Mouse (Mus musculus): ENCODE data around the gene Gm43302.
"Not testable (repeated sequence)": the region's sequence is repeated elsewhere in the genome, so short reads cannot be mapped to it uniquely, and the experiment has no call there.

The Gm43302 gene

DNA sequence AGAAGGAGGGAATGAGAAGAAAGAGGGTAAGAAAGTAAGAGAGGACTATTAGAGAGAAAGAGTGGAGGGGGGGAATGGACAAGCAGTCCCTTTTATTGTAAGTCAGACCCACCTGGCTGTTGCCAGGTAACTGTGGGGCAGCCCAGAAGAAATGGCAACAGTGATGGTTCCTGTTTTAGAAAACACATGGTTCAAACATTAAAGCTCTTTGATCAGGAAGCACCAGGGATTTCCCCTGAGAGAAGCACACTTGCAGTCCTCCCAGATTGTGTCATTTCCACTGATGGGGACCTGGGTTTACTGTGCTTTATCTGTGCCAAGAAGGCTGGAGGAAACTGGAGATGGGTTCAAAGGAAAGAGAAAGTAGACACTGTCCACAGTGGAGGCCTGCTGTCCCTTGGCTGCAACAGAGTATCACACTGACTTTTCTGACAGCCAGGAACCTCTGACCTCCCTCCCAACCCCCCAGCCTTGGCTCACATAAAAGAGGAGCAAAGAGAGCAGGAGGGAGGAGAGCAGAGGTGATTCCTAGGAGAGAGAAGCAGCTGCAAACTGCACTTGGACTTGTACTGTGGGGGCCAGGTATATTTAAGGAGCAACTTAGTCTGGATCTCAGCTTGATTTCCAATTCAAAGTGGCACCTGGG is 95.5 kb downstream of the Gm43302 start:
- DNase-seq (ENCODE audit: low spot score in 2 of 2) = not testable (repeated sequence)

DNA sequence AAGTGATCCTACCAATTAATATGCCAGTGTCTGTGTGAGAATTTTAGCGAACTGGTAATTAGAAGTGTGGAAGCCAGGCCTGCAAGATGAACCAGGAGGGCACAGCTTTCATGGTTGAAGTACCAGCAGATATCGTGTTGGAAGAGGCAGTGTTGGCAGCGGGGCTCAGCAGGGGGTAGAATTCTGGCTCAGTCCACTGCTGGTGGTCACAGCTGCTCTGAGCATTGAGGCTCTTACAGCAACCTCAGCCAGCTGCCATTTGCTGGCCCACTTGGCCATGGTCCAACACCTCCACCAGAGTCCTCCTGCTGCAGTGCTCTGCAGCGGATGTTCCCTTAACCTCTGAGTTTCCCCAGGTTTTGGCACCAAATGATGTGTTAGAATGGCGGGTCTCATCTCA is 97.2 kb downstream of the Gm43302 start:
- DNase-seq (ENCODE audit: low spot score in 2 of 2) = peak in 1 of 2 experiments; percentile 53

DNA sequence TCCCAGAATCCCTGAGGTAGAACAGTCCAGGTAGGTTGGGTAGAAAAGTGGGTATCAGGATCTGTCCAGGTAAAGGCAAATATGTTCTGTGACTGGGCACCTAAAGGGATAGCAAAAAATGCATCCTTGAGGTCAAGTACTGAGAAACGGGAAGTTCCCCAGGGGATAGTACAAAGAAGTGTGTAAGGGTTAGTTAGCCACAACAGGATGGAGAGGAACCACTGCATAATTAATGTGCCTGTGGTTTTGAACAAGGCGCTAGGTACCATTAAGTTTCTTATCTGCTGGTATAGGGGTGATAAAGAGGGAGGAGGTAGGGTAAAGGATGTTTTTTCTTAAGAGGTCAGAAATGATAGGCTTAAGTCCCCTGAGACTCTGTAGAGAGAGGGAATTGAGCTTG is 101.0 kb downstream of the Gm43302 start:
- DNase-seq (ENCODE audit: low spot score in 2 of 2) = not testable (repeated sequence)

DNA sequence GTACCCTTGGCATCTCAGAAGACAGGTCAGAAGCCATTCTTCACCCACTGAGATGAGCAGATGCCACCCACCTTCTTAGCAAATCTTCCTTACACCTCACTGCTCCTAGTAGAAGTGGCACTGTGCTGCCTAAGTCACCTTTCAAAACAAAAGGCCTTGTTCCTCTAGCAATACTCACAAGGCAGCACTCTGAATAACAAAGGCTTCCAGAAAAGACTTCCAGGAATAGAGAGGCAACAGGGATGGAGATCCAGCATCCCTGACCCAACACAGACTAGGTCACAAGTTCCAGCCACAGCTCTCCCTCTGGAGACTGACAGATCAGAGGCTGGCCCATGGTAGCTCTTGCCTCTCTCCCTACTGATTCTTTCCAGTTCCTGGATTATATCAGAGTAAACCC is 112.0 kb downstream of the Gm43302 start:
- no peak for DNase-seq (ENCODE audit: low spot score in 2 of 2)

All from cerebellum, postnatal 4 days (tissue).